Mouse (Mus musculus) gonadal fat pad, adult 2 months (tissue): Measurements from ENCODE around the gene Rhbdf1. TPM values are rescaled to one million over a fixed set of nuclear protein-coding genes. Genes with fewer than 3 reads are reported as not detected.

Experiments used
- DNase-seq: peaks from one replicate; pipeline ENCODE4 v3.0.0-alpha.2; 2012; ENCODE audit warnings: low read depth
- polyA plus RNA-seq: library from polyadenylated mRNA; depleted of rRNA; stranded (reverse); fragments of >200 nt; gene quantifications from 2 replicates; pipeline ENCODE4 v1.2.3, GENCODE M21; 2012; rRNA removed

Rhbdf1 gene
- polyA plus RNA-seq, 1 experiment, result 128 TPM

- DNase-seq, result no peak
Measured at GRCm38 (mm10) chr11:32190603-32191110, 31.4 kb downstream of the Rhbdf1 start.

DNA sequence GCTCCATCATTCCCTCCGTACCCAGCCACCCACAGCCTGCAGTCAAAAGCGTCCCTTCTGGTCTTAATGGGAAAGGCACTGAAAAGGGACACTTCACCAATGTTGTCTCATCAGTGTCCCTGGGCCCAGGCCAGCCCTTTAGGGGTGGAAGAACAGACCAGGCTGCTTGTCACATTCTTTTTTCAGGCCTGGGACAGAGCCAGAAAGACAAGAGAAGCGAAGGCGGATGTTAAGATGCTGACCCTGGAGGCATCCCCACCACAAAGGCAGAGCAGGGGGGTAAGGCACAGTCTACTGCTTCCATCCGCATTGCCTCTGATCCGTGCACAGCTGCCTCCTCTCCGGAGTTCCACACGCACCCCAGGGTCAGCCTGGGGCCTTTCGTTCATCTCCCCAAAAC, 32.0 kb downstream of the Rhbdf1 start:
- DNase-seq, result no peak

DNA sequence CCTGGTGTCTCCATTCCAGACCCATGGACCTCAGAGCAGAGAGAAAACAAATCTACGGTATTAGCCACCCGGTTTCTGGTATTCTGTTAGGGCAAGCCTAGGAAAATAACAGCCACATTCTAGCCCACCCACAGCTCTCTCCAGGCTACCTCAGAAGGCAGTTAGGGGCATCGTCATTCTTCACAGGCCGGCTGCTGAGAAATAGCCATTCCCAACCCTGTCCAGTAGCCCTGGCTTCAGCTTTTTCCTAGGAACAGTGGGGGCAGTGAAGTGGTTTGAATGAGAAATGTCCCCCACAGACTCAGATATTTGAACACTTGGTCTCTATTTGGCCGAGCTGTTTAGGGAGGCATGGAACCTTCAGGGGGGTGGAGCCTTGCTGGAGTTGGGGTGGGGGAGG, 32.7 kb downstream of the Rhbdf1 start:
- no peak for DNase-seq

DNA sequence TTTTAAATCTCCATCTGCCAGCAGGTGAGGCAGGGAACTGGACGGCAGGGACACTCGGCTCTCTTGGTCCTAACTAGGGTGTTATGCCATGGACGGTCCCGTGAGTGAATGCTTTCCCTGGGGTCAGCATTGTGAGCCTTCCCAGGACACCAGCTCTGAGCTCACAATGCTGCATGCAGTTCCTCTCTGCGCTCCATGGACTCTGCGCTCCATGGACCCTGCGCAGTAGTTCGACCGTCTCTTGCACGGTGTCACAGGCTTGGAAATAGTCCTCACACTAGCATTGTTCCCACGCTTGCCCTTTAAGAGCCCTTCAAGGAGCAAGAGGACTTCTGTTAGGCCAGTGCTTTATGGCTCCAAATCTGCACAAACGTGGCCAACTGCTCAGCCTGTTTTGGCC, 33.2 kb downstream of the Rhbdf1 start:
- no peak for DNase-seq

- DNase-seq, result no peak
Measured at GRCm38 (mm10) chr11:32187256-32187655, 34.8 kb downstream of the Rhbdf1 start.

GRCm38 (mm10) chr11:32186031-32186430, 36.1 kb downstream of the Rhbdf1 start:
- DNase-seq, result no peak

GRCm38 (mm10) chr11:32184469-32184868, 37.6 kb downstream of the Rhbdf1 start:
- DNase-seq, result no peak

DNA sequence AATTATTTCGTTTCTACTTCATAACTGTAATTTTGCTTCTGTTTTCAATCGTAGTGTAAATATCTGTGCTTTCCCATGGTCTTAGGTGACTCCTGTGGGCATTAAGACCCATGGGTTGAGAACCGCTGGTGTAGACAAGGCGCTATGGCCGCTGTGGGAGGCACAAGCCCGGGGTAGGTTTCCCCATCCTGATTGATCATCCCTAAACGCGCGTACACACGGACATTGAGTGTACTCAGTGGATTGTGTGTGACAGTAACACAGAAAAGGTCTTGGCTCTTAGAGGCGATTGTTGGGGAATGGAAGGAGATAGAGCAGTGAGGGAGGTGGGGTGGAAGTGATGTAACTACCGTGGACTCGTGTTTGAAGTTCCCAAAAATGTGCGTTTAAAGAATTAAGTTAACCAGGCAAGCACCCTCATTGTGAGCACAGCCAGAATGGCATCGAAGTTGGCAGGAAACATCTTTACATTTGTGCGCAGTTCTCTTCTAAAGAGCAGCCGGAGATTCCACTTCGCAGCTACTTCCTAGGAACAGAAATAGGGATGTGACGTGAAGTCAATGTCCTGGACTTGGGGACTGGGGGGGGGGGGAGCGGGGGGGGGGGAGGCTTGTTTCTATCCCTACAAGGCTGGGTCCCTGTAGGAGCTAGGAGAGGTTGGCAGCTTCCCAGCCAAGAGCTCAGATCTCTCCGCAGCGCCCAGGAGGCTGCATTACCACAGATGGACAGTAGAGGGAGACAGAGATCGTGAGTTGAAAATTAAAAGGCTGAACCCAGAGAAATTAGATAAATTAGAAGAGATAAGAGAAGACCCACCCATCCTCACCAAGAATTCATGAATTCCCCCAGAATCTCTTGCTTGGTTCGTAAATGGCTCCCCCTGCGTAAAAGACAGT, 39.9 kb downstream of the Rhbdf1 start:
- no peak for DNase-seq

GRCm38 (mm10) chr11:32181246-32181645, 40.9 kb downstream of the Rhbdf1 start:
- no peak for DNase-seq

DNA sequence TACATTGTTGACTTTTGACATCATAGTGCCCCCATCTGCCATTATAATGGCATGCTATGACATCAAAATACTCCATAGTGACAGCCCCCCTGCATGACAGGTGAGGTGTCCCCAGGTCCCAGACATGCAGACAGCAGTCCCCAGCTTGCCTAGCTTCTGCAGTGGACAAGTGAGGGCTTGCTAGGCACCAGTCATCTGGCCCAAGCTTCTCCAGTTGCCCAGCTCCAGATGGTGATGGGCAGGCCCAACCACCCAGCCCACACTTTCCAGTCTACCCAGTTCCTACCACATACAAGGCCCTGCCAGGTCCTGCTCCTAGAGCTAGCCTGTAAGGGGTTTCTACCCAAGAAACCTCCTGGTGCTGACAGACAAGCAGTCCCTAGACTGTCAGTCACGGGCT, 43.6 kb downstream of the Rhbdf1 start:
- no peak for DNase-seq

GRCm38 (mm10) chr11:32166683-32167082, 55.4 kb downstream of the Rhbdf1 start:
- no peak for DNase-seq

DNA sequence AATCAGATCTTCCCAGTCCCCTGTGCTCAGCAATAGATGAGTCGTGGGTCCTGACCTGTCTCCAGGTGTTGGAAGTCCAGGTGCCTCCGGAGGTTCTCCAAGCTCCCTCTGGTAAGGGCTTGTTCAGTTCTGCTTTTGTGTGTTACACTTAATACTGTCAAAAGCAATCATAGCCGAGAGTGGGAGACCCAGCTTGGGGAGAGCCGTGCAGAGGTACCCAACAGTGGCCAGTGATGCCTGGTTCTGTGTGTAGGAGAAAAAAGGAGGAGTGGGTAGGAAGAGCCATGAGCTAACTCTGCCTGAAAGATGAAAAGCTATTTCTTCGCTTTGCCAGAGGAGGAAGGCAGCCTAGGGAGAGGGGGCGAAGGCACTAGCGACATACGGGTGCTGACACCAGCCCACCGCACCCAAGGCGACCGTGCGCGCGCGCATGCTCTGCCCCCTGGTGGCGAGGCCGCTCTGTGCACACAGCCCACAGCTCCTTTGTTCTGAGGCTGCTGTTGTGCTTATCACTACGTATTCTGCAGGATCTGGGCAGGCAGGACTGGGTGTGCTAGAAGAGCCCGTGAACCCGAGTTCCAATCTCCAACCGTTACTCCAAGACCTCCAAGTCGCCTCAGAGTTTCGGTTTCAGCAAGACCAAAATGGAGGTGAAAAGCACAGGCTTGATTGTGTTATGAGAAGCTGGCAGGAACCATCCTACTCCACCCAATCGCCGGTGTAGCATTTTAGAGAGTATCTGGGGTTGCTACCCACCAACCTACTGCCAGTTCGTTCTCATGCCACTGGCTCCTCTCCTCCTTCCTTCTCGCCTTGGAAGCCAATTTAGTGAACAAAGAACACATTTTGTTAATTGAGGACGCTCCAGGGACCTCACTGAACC, 59.9 kb downstream of the Rhbdf1 start:
- no peak for DNase-seq

- DNase-seq, result no peak
Measured at GRCm38 (mm10) chr11:32161500-32161899, 60.6 kb downstream of the Rhbdf1 start.

- DNase-seq, result no peak
Measured at GRCm38 (mm10) chr11:32160341-32160740, 61.8 kb downstream of the Rhbdf1 start.

Other genes starting within 250 kb of the Rhbdf1 start
- gene Nsg2, start 221.8 kb downstream of the Rhbdf1 start, polyA plus RNA-seq, result 0.28 and 0.36 TPM in 2 replicates
- 0.34 and 0.42 TPM in 2 replicates for gene Il9r, start 22.0 kb downstream of the Rhbdf1 start, polyA plus RNA-seq
- 16.4 and 18.9 TPM in 2 replicates for gene Snrnp25, start 16.9 kb downstream of the Rhbdf1 start, polyA plus RNA-seq
- gene Mpg, start 4.2 kb upstream of the Rhbdf1 start, polyA plus RNA-seq, result 25.3 and 29.2 TPM in 2 replicates
- 84.1 and 133 TPM in 2 replicates for gene Nprl3, start 45.4 kb upstream of the Rhbdf1 start, polyA plus RNA-seq
- gene Hba-x, start 54.1 kb upstream of the Rhbdf1 start, polyA plus RNA-seq, result not detected in 2 replicates
- gene Hba-a1, start 61.2 kb upstream of the Rhbdf1 start, polyA plus RNA-seq, result 903 and 2,048 TPM in 2 replicates
- 0.24 and 0.57 TPM in 2 replicates for gene Hbq1b, start 64.7 kb upstream of the Rhbdf1 start, polyA plus RNA-seq
- gene Hba-a2, start 74.2 kb upstream of the Rhbdf1 start, polyA plus RNA-seq, result 2,488 and 5,855 TPM in 2 replicates
- 0.42 and 0.45 TPM in 2 replicates for gene Hbq1a, start 77.8 kb upstream of the Rhbdf1 start, polyA plus RNA-seq
- gene Sh3pxd2b, start 125.5 kb upstream of the Rhbdf1 start, polyA plus RNA-seq, result 9.6 and 11.7 TPM in 2 replicates
- 11.2 and 12.2 TPM in 2 replicates for gene Ubtd2, start 233.1 kb upstream of the Rhbdf1 start, polyA plus RNA-seq